Mouse (Mus musculus): ENCODE measurements around the gene Rapgef3. TPM values are rescaled to one million over a fixed set of nuclear protein-coding genes. Genes with fewer than 3 reads are reported as not detected.

Rapgef3 gene
- polyA plus RNA-seq, 1 experiment = 3.1 TPM

- H3K4me3 ChIP-seq (ENCODE audit: low read depth, low read length) = no peak overlapping the region
- no peaks in the 10 kb centered on the region; the same call in 1 of the 2 replicates for H3K36me3 ChIP-seq (ENCODE audit: control insufficient read depth, insufficient read depth, low read length, poor library complexity, severe bottlenecking)
- no peaks in the 10 kb centered on the region for H3K4me1 ChIP-seq (ENCODE audit: control insufficient read depth, insufficient read depth, low read length)
- no peak overlapping the region for H3K27ac ChIP-seq (ENCODE audit: insufficient read depth, low read length)
- H3K9ac ChIP-seq (ENCODE audit: low read depth, poor library complexity, severe bottlenecking) = no peak overlapping the region
- H3K9me3 ChIP-seq (replicated peaks; ENCODE audit: control insufficient read depth, insufficient read depth, low read length, poor library complexity, severe bottlenecking) = no peaks in the 10 kb centered on the region
- no peak for TF ChIP-seq CTCF (IDR thresholded peaks at IDR 0.05; ENCODE audit: low read depth, low read length)
- no peak for TF ChIP-seq POLR2A (IDR thresholded peaks at IDR 0.05; ENCODE audit: insufficient read depth, low read length)
- TF ChIP-seq EP300 (IDR thresholded peaks at IDR 0.05; ENCODE audit: insufficient read depth, low read depth, low read length) = no peak
- no peaks in the 10 kb centered on the region for H3K27me3 ChIP-seq (ENCODE audit: control insufficient read depth, insufficient read depth, low read length, poor library complexity, severe bottlenecking)
These were observed 24.6 kb downstream of the Rapgef3 start for GRCm38 (mm10) chr15:97743210-97743609.

- no peaks in the 10 kb centered on the region for H3K27me3 ChIP-seq (ENCODE audit: control insufficient read depth, insufficient read depth, low read length, poor library complexity, severe bottlenecking)
- H3K4me3 ChIP-seq (ENCODE audit: low read depth, low read length) = no peak overlapping the region
- H3K9ac ChIP-seq (ENCODE audit: low read depth, poor library complexity, severe bottlenecking) = no peak overlapping the region
- no peak for TF ChIP-seq EP300 (IDR thresholded peaks at IDR 0.05; ENCODE audit: insufficient read depth, low read depth, low read length)
- no peak for TF ChIP-seq CTCF (IDR thresholded peaks at IDR 0.05; ENCODE audit: low read depth, low read length)
- TF ChIP-seq POLR2A (IDR thresholded peaks at IDR 0.05; ENCODE audit: insufficient read depth, low read length) = no peak
- H3K27ac ChIP-seq (ENCODE audit: insufficient read depth, low read length) = no peak overlapping the region
- H3K4me1 ChIP-seq (ENCODE audit: control insufficient read depth, insufficient read depth, low read length) = no peaks in the 10 kb centered on the region
- H3K36me3 ChIP-seq (ENCODE audit: control insufficient read depth, insufficient read depth, low read length, poor library complexity, severe bottlenecking) = no peaks in the 10 kb centered on the region; the same call in 1 of the 2 replicates
- H3K9me3 ChIP-seq (replicated peaks; ENCODE audit: control insufficient read depth, insufficient read depth, low read length, poor library complexity, severe bottlenecking) = no peaks in the 10 kb centered on the region; the same call in 1 of the 2 replicates
These were observed 25.2 kb downstream of the Rapgef3 start for GRCm38 (mm10) chr15:97742600-97742999.

GRCm38 (mm10) chr15:97742074-97742473, 25.7 kb downstream of the Rapgef3 start:
- Histone ChIP-seq H3K9me3 (replicated peaks; ENCODE audit: control insufficient read depth, insufficient read depth, low read length, poor library complexity, severe bottlenecking) (peaks cover 3% of the 10 kb centered on the region; the same call in 1 of the 2 replicates), H3K4me3 (ENCODE audit: low read depth, low read length) (no peak overlapping the region), H3K27me3 (ENCODE audit: control insufficient read depth, insufficient read depth, low read length, poor library complexity, severe bottlenecking) (no peaks in the 10 kb centered on the region), H3K9ac (ENCODE audit: low read depth, poor library complexity, severe bottlenecking) (no peak overlapping the region), H3K27ac (ENCODE audit: insufficient read depth, low read length) (no peak overlapping the region), H3K4me1 (ENCODE audit: control insufficient read depth, insufficient read depth, low read length) (no peaks in the 10 kb centered on the region), H3K36me3 (ENCODE audit: control insufficient read depth, insufficient read depth, low read length, poor library complexity, severe bottlenecking) (no peaks in the 10 kb centered on the region; the same call in 1 of the 2 replicates)
- TF ChIP-seq POLR2A (IDR thresholded peaks at IDR 0.05; ENCODE audit: insufficient read depth, low read length) (no peak), EP300 (IDR thresholded peaks at IDR 0.05; ENCODE audit: insufficient read depth, low read depth, low read length) (no peak), CTCF (IDR thresholded peaks at IDR 0.05; ENCODE audit: low read depth, low read length) (no peak)

GRCm38 (mm10) chr15:97741662-97742061, 26.1 kb downstream of the Rapgef3 start:
- Histone ChIP-seq H3K9ac (ENCODE audit: low read depth, poor library complexity, severe bottlenecking) (no peak overlapping the region), H3K4me1 (ENCODE audit: control insufficient read depth, insufficient read depth, low read length) (no peaks in the 10 kb centered on the region), H3K9me3 (replicated peaks; ENCODE audit: control insufficient read depth, insufficient read depth, low read length, poor library complexity, severe bottlenecking) (peaks cover 6% of the 10 kb centered on the region), H3K27ac (ENCODE audit: insufficient read depth, low read length) (no peak overlapping the region), H3K4me3 (ENCODE audit: low read depth, low read length) (no peak overlapping the region), H3K36me3 (ENCODE audit: control insufficient read depth, insufficient read depth, low read length, poor library complexity, severe bottlenecking) (no peaks in the 10 kb centered on the region; the same call in 1 of the 2 replicates), H3K27me3 (ENCODE audit: control insufficient read depth, insufficient read depth, low read length, poor library complexity, severe bottlenecking) (no peaks in the 10 kb centered on the region)
- TF ChIP-seq CTCF (IDR thresholded peaks at IDR 0.05; ENCODE audit: low read depth, low read length) (no peak), EP300 (IDR thresholded peaks at IDR 0.05; ENCODE audit: insufficient read depth, low read depth, low read length) (no peak), POLR2A (IDR thresholded peaks at IDR 0.05; ENCODE audit: insufficient read depth, low read length) (no peak)

GRCm38 (mm10) chr15:97740283-97740732, 27.5 kb downstream of the Rapgef3 start:
- no peak overlapping the region for H3K27ac ChIP-seq (ENCODE audit: insufficient read depth, low read length)
- TF ChIP-seq EP300 (IDR thresholded peaks at IDR 0.05; ENCODE audit: insufficient read depth, low read depth, low read length) = no peak
- no peak for TF ChIP-seq POLR2A (IDR thresholded peaks at IDR 0.05; ENCODE audit: insufficient read depth, low read length)
- TF ChIP-seq CTCF (IDR thresholded peaks at IDR 0.05; ENCODE audit: low read depth, low read length) = no peak

GRCm38 (mm10) chr15:97738923-97739322, 28.8 kb downstream of the Rapgef3 start:
- Histone ChIP-seq H3K27me3 (ENCODE audit: control insufficient read depth, insufficient read depth, low read length, poor library complexity, severe bottlenecking) (no peaks in the 10 kb centered on the region), H3K4me3 (ENCODE audit: low read depth, low read length) (no peak overlapping the region), H3K27ac (ENCODE audit: insufficient read depth, low read length) (no peak overlapping the region), H3K4me1 (ENCODE audit: control insufficient read depth, insufficient read depth, low read length) (no peaks in the 10 kb centered on the region), H3K36me3 (ENCODE audit: control insufficient read depth, insufficient read depth, low read length, poor library complexity, severe bottlenecking) (no peaks in the 10 kb centered on the region), H3K9me3 (replicated peaks; ENCODE audit: control insufficient read depth, insufficient read depth, low read length, poor library complexity, severe bottlenecking) (peaks cover 8% of the 10 kb centered on the region), H3K9ac (ENCODE audit: low read depth, poor library complexity, severe bottlenecking) (no peak overlapping the region)
- TF ChIP-seq POLR2A (IDR thresholded peaks at IDR 0.05; ENCODE audit: insufficient read depth, low read length) (no peak), CTCF (IDR thresholded peaks at IDR 0.05; ENCODE audit: low read depth, low read length) (no peak), EP300 (IDR thresholded peaks at IDR 0.05; ENCODE audit: insufficient read depth, low read depth, low read length) (no peak)

More at GRCm38 (mm10) chr15:97740283-97740732, 27.5 kb downstream of the Rapgef3 start:
- H3K4me1 ChIP-seq (ENCODE audit: control insufficient read depth, insufficient read depth, low read length) = no peaks in the 10 kb centered on the region
- H3K36me3 ChIP-seq (ENCODE audit: control insufficient read depth, insufficient read depth, low read length, poor library complexity, severe bottlenecking) = no peaks in the 10 kb centered on the region; the same call in 1 of the 2 replicates
- H3K9ac ChIP-seq (ENCODE audit: low read depth, poor library complexity, severe bottlenecking) = no peak overlapping the region
- H3K9me3 ChIP-seq (replicated peaks; ENCODE audit: control insufficient read depth, insufficient read depth, low read length, poor library complexity, severe bottlenecking) = peaks cover 8% of the 10 kb centered on the region
- H3K4me3 ChIP-seq (ENCODE audit: low read depth, low read length) = no peak overlapping the region
- H3K27me3 ChIP-seq (ENCODE audit: control insufficient read depth, insufficient read depth, low read length, poor library complexity, severe bottlenecking) = no peaks in the 10 kb centered on the region
